Mouse (Mus musculus): Measurements from ENCODE around the gene Hyal1.

GRCm38 (mm10) chr9:107612191-107612944 lies 35.6 kb downstream of the Hyal1 start:
- TF ChIP-seq CTCF (IDR thresholded peaks at IDR 0.05; ENCODE audit: borderline replicate concordance, insufficient read depth, low read length) (peak; percentile 83), POLR2A (IDR thresholded peaks at IDR 0.05; ENCODE audit: low read depth, low read length) (peak; percentile 68)

All from embryonic fibroblast, embryonic 13.5 days (primary cell).